Mouse (Mus musculus): Measurements from ENCODE around the gene Ezr. TPM values are rescaled to one million over a fixed set of nuclear protein-coding genes. Genes with fewer than 3 reads are reported as not detected.
"Not testable (repeated sequence)": the region's sequence is repeated elsewhere in the genome, so short reads cannot be mapped to it uniquely, and the experiment has no call there.

Ezr gene
- total RNA-seq, 2 experiments from 2014 or later = 1.5 to 1.9 TPM

DNA sequence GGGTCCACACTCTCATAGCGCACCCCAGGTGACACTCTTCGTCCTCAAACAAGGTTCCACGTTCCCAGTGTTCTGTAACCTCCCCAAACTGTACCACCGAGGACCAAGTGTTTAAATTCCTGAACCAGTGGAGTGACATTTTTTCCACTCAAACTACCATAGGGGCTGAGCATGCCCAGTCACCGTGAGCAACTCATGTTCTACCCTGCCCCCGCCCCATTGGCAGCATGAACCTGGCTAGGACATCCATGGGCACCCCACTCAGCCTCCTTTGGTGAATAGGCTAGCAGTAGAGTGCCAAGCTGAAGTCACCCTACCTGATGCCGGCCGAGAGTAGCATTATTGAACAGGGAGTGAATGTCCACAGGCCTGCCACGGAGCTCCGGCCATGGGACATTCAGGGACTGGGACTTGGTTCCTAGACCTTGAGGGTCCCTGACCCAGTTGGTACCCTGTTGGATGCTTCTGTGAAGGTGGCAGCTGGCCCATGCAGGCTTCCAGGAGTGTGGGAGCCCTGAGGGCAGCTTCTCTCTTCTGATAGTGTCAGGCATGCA lies 49.2 kb downstream of the Ezr start:
- Histone ChIP-seq H3K27ac (no peak overlapping the region), H3K4me3 (no peak overlapping the region)
- no peak for DNase-seq
- intact Hi-C loops (cut with DNase I) = no loop called here
- TF ChIP-seq CTCF (IDR thresholded peaks at IDR 0.05) = no peak

DNA sequence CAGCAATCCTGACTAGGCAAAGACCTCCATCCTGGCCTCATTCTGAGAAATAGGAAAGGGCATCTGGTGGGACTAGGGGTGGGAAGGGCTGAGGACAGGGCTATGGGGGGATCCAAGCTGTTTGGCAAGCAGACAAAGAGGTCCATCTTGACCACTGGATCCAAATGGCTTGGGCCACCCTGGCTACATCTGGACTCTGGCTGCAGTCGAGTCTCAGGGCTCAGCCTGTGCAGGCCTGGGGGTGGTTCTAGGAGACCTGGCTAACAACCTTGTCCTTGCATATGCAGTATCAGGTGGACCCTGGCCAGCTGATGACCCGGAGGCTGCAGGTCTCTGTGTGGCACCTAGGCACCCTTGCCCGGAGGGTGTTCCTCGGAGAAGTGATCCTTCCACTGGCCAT lies 49.9 kb downstream of the Ezr start:
- no peak overlapping the region for H3K4me3 ChIP-seq
- no peak for DNase-seq
- intact Hi-C loops (cut with DNase I) = no loop called here
- no peak for TF ChIP-seq CTCF (IDR thresholded peaks at IDR 0.05)
- H3K27ac ChIP-seq = no peak overlapping the region

DNA sequence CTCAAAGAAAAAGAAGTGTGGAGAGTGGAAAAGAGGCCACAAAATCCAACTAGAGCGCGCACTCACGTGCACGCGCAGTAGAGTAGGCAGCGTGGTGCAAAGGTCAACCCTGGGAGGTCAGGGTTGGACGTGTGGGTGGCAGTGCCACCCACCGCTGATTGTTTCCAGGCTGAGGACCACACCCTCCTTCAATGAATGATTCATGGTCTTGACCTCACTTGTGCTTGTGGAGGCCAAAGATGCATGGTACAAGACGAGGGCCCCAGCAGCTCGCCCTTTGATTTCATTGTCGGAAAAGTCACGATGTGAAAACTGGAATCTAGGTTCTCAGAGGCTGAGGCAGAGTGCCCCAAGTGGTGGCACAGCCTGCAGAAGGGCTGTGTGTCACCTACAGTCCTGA lies 51.0 kb downstream of the Ezr start:
- Histone ChIP-seq H3K27ac (no peak overlapping the region), H3K4me3 (no peak overlapping the region)
- DNase-seq = no peak
- intact Hi-C loops (cut with DNase I) = no loop called here
- no peak for TF ChIP-seq CTCF (IDR thresholded peaks at IDR 0.05)

DNA sequence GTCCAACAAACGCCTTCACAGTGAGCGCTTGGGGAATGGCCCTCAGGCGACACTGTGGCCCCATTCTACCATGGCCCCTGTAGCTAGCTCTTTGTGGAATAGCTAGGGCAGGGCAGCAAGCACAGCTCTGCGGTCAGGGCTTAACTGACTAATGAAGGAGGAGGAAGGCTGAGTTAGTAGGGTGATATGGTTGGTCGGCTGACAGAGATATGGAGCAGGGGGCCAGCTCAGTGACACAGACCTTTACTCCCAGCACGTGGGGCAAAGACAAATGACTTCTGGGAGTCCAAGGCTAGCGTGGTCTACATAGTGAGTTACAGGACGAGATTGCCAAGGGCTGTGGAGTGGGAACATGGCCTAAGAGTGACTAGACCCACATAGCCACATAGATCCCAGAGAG lies 51.5 kb downstream of the Ezr start:
- no peak overlapping the region for H3K4me3 ChIP-seq
- intact Hi-C loops (cut with DNase I) = no loop called here
- TF ChIP-seq CTCF (IDR thresholded peaks at IDR 0.05) = no peak
- H3K27ac ChIP-seq = no peak overlapping the region
- no peak for DNase-seq

DNA sequence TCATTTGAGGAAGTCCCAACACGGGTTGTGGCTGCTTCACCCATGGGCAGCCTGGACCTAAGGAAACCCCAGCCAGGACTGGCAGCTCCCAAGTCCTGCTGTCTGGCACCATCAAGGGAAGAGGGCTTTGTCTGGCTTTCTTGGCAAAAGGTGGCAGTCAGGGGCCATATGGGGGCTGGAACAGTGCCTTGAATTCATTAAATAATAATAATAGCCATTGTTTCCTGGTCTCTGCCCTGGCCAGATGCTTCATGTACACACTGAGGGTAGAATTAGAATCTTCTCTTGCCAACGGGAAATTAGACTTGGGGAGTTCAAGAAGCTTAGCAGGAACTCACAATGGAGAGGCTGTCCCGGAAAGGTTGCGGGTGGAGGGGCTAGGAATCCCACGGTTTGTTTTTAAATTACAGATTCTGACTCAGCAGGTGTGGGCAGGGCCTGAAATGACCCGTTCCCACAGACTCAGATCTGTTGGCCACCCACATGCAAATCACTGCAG lies 53.3 kb downstream of the Ezr start:
- TF ChIP-seq CTCF (IDR thresholded peaks at IDR 0.05) = no peak

DNA sequence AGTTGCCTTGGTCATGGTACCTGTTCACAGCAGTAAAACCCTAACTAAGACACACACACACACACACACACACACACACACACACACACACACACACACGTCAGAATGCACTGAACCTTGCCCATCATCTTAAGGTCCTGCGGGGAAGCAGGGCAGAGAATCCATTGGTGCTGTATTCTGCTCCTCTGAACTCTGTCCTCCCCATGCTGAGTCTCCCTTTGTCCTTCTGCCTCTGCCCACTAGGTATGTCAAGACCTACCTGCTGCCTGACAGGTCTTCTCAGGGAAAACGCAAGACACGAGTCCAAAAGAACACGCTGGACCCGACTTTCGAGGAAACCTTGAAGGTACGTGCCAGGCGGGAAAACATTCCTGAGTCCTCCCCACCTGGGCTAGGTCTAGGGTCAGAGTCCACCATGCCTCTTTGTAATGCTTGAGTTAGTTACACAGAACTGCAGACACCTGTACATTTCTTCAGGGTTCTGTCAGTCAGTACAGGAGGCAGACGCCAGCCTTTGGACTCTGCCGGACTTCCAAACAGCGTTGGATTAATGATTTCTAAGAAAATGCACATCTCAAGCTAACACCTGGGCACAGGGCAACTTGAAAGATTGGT lies 54.5 kb downstream of the Ezr start:
- Histone ChIP-seq H3K4me3 (no peak overlapping the region), H3K27ac (no peak overlapping the region)
- TF ChIP-seq CTCF (IDR thresholded peaks at IDR 0.05) = no peak
- intact Hi-C loops (cut with DNase I) = no loop called here
- DNase-seq = no peak

More for the DNA sequence above, 53.3 kb downstream of the Ezr start:
- no peak for DNase-seq
- intact Hi-C loops (cut with DNase I) = no loop called here
- Histone ChIP-seq H3K27ac (no peak overlapping the region), H3K4me3 (no peak overlapping the region)

DNA sequence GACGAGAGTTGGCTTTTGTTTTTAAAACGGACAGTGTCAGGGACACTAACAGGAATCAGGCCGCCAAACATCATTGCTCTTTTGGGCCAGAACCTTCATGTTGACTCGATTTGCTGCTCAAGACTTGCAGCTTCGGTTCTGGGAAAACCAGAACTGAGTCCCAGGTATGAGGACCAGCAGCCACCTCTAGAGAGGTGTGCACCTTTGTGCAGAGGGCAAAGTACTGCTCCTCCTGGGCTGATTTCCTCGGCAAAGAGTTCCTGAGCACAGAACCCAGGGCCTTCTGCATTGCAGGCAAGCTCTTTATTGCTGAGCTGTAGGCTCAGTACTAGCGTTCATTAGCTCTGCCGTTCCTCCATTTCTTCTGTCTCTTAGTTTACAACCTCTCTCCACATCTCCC lies 68.6 kb downstream of the Ezr start:
- DNase-seq; H3K27ac ChIP-seq; H3K4me3 ChIP-seq; intact Hi-C loops (cut with DNase I): not testable (repeated sequence)

DNA sequence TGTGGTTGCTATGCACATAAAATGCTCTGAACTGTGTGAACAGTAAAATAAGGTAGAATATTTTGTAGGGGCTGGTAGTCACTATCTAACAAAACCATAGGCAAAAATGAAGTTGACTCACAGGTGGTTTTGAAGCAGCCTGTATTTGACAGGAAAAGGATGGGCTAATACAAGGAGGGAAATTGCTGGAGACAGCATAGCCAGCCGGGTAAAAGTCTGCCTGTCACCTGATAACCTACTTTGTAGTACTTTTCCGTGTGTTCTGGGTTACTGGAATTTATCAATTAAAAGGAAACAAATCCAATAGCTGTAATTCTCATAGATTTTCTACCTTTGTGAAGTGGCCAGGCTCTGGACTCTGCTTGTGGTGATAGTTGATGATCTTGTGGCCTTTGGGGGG lies 69.1 kb downstream of the Ezr start:
- intact Hi-C loops (cut with DNase I); DNase-seq; H3K4me3 ChIP-seq; H3K27ac ChIP-seq: not testable (repeated sequence)

DNA sequence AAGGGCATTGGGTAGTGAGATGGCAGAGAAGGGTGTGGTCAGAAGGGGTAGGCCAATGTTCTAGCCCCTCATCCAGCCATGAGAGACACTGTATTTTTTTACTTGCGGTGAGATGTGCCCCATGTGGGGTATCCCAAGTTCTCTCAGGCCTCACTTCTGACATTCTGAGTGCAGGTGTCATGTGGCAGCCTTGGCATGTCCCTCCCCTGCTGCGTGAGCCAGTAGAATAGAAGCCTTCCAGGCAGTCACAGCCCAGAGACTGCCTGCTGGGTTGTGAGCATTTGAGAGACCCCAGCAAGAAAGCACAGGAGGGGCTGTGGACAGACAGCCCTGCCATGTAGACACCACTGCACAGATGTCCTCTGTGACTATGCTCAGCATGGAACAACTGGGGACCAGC lies 74.4 kb downstream of the Ezr start:
- DNase-seq; H3K4me3 ChIP-seq; intact Hi-C loops (cut with DNase I); H3K27ac ChIP-seq: not testable (repeated sequence)

DNA sequence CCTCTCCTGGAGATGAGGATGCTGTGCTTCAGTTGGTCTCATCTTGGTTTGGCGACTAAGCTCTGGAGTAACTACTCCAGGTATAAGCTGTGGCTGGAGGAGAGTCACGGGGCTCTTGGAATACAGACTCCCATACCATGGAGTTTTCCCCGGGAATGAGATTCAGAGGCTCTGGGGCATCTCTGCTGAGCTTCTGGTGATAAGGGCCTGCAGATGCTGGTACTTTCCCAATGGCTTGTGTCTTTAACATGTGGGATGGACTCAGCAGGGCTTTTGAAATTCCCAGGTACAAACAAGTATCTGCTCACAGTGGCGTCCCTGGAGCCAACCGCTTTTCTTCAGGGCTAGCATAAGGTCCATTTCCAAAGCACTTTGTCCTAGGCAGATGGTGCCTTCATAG lies 75.2 kb downstream of the Ezr start:
- H3K27ac ChIP-seq; DNase-seq; H3K4me3 ChIP-seq; intact Hi-C loops (cut with DNase I): not testable (repeated sequence)

DNA sequence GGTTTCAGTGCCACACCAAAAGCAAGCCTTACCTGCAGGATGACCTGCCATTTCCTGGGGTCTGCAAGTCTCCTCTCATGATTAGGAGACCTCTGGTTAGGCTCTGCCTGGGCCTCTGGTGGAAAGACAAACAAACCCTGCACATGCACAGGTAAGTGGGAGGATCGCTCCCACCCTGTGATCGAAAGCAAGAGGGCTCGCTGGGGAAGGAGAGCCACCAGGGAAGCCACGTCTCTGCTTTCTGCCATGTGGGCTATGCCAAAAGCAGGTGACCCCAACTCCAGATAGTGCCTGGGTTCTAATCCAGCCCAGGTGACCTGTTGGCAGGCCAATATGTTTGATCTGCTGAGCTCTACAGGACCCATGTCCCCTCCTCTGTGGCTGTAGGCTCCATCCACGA lies 76.1 kb downstream of the Ezr start:
- H3K27ac ChIP-seq; DNase-seq; H3K4me3 ChIP-seq; intact Hi-C loops (cut with DNase I): not testable (repeated sequence)

DNA sequence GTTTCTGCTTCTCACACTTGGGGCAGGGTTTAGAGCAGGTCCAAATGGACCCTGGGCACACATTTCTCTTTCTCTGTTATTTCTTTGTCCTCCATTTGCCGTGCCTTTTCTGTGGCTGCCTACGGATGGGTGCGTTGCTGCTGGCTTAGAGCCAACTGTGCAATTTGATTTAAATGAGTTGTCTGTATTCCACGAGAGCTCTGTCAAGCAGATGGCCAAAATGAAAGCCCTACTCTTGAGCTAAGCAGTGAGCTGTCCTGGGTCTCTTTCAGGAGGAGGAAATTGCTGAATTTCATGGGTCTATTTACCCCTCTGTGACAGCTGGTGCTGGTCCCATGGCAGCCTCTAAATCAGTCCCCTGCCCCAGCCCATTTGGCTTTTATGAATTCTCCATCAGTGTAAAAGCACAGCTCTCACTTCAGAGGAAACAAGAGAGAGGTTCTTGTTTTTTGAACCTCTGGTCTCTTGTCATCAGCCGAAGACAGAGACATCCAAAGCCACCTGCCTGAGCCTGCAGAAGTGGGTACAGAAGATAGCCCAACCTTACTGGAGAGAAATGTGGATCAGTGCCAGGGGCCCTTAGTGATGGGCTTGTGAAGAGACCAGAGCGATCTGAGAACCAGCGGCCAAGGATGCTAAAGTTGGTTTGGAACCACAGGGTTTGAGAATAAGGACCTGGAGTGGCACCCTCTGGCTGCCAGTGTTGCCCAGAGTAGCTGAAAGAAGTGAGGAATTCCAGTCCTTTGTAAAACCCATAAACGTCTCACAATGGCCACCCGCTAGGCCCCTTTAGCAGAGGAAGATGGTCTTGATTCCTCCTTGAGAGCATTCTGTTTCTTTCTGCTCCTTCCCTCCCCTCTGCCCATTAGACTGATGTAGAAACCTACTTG lies 79.0 kb downstream of the Ezr start:
- DNase-seq; intact Hi-C loops (cut with DNase I); H3K27ac ChIP-seq; H3K4me3 ChIP-seq: not testable (repeated sequence)

DNA sequence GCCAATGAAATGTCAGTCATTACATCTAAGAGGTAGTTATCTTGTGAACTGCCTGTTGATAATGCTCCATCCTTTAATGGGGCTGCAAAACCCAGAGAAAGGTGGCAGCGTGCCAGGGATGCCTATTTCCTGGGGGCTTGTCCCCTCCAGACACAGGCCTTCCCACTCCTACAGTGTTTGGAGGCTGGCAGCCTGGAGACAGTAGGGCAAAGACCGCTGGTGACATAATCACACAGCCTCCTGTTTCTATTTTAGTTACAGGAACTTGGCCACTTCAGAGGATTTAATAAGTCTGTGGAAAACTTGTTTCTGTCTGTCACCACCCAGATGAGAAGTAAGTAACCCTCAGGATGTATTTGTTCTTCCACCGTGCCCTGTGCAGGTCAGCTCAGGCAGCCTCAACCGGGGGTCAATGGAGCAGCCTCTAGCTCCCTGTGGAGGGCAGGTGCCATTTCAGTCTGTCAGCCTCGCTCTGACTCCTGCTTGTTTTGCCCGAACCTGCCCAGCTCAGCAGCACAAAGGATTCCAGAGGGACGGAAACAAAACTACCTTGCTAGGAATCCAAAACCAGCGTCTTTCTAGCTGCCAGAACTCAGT lies 79.9 kb downstream of the Ezr start:
- H3K4me3 ChIP-seq; DNase-seq; intact Hi-C loops (cut with DNase I); H3K27ac ChIP-seq: not testable (repeated sequence)

DNA sequence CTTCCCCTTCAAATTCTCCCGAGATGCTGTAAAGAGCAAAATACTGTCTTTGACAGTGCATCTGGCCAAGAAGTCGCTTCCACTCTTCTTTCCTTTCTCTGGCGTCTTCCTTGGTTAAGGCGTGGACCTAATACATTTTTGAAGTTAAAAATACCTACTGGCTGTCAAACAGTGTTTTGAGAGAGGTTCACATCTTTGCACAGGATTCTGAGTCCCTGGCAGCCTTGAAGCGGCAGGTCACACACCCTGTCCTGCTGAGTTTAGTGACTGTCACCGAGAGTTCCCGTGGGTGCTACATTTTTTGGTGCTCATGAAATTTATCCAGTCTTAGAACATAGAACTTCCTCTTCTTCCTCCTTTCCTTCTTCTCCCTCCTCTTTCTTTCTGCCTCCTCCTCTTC lies 82.5 kb downstream of the Ezr start:
- H3K4me3 ChIP-seq; intact Hi-C loops (cut with DNase I); DNase-seq; H3K27ac ChIP-seq: not testable (repeated sequence)

DNA sequence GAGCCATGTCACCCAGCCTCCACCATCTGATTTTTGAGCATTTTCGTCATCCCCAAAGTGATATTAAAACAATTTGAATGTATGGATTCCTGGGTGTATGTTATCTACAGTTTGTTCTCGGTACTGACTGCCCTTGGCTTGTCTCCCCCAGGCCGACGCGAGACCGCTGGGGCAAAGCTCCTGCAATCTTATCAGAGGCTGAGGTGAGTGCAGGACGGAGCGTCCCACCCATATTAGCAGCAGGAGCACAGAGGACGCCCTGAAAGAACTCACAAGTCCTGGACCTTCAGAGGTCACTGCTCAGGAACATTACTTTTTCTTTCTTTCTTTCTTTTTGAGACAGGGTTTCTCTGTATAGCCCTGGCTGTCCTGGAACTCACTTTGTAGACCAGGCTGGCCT lies 83.1 kb downstream of the Ezr start:
- intact Hi-C loops (cut with DNase I); H3K27ac ChIP-seq; DNase-seq: not testable (repeated sequence)

More for the DNA sequence above, 83.1 kb downstream of the Ezr start:
- H3K4me3 ChIP-seq = not testable (repeated sequence)
